Mouse (Mus musculus): Measurements from ENCODE around the gene Mpped1. TPM values are rescaled to one million over a fixed set of nuclear protein-coding genes. Genes with fewer than 3 reads are reported as not detected.

Mpped1 gene
- polyA plus RNA-seq, 1 experiment from 2014 or later = not detected

DNA sequence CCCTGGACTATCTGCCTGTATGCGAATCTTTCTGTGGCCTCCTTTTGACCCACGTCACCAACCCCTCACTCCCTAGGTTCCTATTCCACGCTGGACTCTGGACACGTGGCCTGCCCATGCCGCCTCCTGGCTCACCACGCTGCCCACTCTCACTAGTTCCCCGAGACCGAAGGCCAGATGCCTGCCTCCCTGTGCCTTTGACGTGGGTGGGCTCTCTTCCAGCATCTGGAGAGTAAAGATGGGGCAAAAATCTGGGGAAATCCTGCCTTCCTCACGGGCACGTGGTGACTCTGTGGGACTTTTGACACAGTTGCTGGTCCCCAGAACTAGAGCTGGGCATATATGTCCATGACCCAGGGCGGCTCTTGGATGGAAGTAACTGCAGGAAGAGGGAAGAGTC, 63.2 kb downstream of the Mpped1 start:
- Histone ChIP-seq H3K36me3 (ENCODE audit: inconsistent target) (no peaks in the 10 kb centered on the region), H3K79me2 (ENCODE audit: inconsistent target) (no peaks in the 10 kb centered on the region), H3K4me3 (ENCODE audit: inconsistent target) (no peak overlapping the region), H3K27ac (no peak overlapping the region)
- WGBS (ENCODE audit: missing documents) = 89% methylated on average over 12 of the region's 12 CpGs

- Histone ChIP-seq H3K4me3 (ENCODE audit: inconsistent target) (no peak overlapping the region), H3K36me3 (ENCODE audit: inconsistent target) (no peaks in the 10 kb centered on the region), H3K27ac (no peak overlapping the region), H3K79me2 (ENCODE audit: inconsistent target) (no peaks in the 10 kb centered on the region)
- 59% methylated on average over 20 of the region's 22 CpGs for WGBS (ENCODE audit: missing documents)
These were observed 63.9 kb downstream of the Mpped1 start for GRCm38 (mm10) chr15:83842915-83843789.

DNA sequence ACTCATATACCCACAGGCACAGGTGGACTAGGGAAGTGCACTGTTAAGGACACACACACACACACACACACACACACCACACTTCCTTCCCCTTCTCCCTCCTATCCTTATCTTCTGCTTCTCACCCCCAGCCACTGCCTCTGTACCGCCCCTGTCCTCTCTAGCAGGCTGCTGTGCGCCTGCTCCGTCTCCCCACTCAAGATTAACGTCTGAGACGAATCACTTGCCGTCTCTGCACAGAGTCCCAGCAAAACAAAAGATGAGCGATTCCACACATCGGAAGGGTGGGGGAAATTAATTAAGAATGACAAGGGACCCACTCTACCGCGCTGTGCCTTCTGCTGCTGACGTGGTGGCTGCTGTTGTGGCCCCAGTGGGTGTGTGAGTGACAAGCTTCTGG, 66.5 kb downstream of the Mpped1 start:
- Histone ChIP-seq H3K4me3 (ENCODE audit: inconsistent target) (no peak overlapping the region), H3K36me3 (ENCODE audit: inconsistent target) (no peaks in the 10 kb centered on the region), H3K27ac (no peak overlapping the region), H3K79me2 (ENCODE audit: inconsistent target) (no peaks in the 10 kb centered on the region)
- 52% methylated on average over 11 of the region's 11 CpGs for WGBS (ENCODE audit: missing documents)

- H3K79me2 ChIP-seq (ENCODE audit: inconsistent target) = no peaks in the 10 kb centered on the region
- no peak overlapping the region for H3K4me3 ChIP-seq (ENCODE audit: inconsistent target)
- no peak overlapping the region for H3K27ac ChIP-seq
- WGBS (ENCODE audit: missing documents) = 50% methylated on average over 8 of the region's 8 CpGs
- no peaks in the 10 kb centered on the region for H3K36me3 ChIP-seq (ENCODE audit: inconsistent target)
These were observed 67.3 kb downstream of the Mpped1 start for GRCm38 (mm10) chr15:83846592-83846991.

- Histone ChIP-seq H3K79me2 (ENCODE audit: inconsistent target) (no peaks in the 10 kb centered on the region), H3K4me3 (ENCODE audit: inconsistent target) (no peak overlapping the region), H3K36me3 (ENCODE audit: inconsistent target) (no peaks in the 10 kb centered on the region), H3K27ac (no peak overlapping the region)
- WGBS (ENCODE audit: missing documents) = 74% methylated on average over 4 of the region's 4 CpGs
These were observed 68.2 kb downstream of the Mpped1 start for GRCm38 (mm10) chr15:83847512-83847911.

DNA sequence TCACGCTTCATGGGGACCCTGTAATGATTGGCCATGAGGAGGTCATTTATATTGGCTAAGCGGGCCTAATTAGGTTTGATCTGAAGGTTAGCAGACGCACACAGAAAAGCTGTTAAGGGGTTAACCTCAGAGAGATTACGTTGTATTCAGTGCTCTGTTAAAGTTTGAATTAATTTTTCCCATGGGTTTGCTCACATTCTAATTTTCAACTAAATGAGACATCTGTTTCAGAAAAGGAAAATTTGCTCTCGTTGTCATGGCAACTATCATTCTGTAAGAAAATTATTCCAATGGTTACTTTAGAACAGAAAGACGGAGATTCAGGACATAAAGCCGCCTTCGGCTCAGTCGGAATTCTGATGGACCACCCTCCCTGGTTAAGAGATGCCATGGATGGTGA, 68.9 kb downstream of the Mpped1 start:
- H3K36me3 ChIP-seq (ENCODE audit: inconsistent target) = no peaks in the 10 kb centered on the region
- WGBS (ENCODE audit: missing documents) = 87% methylated on average over 9 of the region's 9 CpGs
- no peaks in the 10 kb centered on the region for H3K79me2 ChIP-seq (ENCODE audit: inconsistent target)
- H3K4me3 ChIP-seq (ENCODE audit: inconsistent target) = no peak overlapping the region
- no peak overlapping the region for H3K27ac ChIP-seq

GRCm38 (mm10) chr15:83853400-83853811, 74.1 kb downstream of the Mpped1 start:
- Histone ChIP-seq H3K79me2 (ENCODE audit: inconsistent target) (no peaks in the 10 kb centered on the region), H3K36me3 (ENCODE audit: inconsistent target) (no peaks in the 10 kb centered on the region), H3K27ac (no peak overlapping the region), H3K4me3 (ENCODE audit: inconsistent target) (no peak overlapping the region)
- WGBS (ENCODE audit: missing documents) = 70% methylated on average over 5 of the region's 5 CpGs

DNA sequence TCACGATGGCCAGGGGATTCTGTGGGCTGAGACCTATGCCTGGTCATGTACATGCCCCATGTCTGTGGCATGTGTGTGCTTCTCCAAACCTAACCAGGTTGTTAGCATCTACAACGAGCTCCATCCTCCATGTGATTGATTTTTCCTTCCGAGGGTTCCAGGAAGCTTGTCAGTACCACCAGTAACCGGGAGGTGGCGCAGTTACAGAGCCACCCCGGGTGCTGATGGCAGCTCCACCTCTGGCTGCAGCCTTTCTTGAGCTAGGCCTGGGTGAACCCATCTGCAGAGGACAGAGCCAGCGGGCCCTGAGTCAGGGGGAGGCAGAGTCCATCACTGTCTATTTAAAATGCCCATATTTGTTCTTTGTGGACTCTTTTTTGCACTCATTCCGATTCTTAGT, 77.9 kb downstream of the Mpped1 start:
- 21% methylated on average over 6 of the region's 8 CpGs for WGBS (ENCODE audit: missing documents)
- Histone ChIP-seq H3K79me2 (ENCODE audit: inconsistent target) (no peaks in the 10 kb centered on the region), H3K27ac (no peak overlapping the region), H3K36me3 (ENCODE audit: inconsistent target) (no peaks in the 10 kb centered on the region), H3K4me3 (ENCODE audit: inconsistent target) (no peak overlapping the region)

DNA sequence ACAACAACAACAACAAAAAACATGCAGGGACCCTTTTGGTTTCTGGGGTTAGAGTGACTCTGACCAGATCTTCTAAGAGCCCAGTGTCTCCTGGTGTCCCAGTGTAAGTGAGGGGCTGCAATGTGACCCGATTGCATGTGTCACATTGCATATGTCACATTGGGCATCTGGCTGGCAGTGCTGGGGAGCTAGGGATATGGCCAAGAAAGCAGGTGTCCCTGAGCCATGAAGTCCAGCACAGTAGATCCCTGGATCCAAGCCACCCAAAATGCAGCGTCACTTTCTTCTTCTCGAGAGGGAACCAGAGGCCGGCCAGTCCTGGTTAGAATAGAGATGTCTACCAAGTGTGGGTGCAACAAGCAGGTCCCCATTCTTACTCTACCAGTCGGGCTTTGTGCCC, 86.4 kb downstream of the Mpped1 start:
- Histone ChIP-seq H3K36me3 (ENCODE audit: inconsistent target) (no peaks in the 10 kb centered on the region), H3K27ac (no peak overlapping the region), H3K79me2 (ENCODE audit: inconsistent target) (no peaks in the 10 kb centered on the region), H3K4me3 (ENCODE audit: inconsistent target) (no peak overlapping the region)
- 82% methylated on average over 5 of the region's 5 CpGs for WGBS (ENCODE audit: missing documents)

- WGBS (ENCODE audit: missing documents) = 15% methylated on average over 17 of the region's 17 CpGs
- H3K4me3 ChIP-seq (ENCODE audit: inconsistent target) = no peak overlapping the region
- no peaks in the 10 kb centered on the region for H3K36me3 ChIP-seq (ENCODE audit: inconsistent target)
- no peak overlapping the region for H3K27ac ChIP-seq
- no peaks in the 10 kb centered on the region for H3K79me2 ChIP-seq (ENCODE audit: inconsistent target)
These were observed 91.7 kb downstream of the Mpped1 start for GRCm38 (mm10) chr15:83870936-83871335.

- 53% methylated on average over 11 of the region's 11 CpGs for WGBS (ENCODE audit: missing documents)
- Histone ChIP-seq H3K36me3 (ENCODE audit: inconsistent target) (no peaks in the 10 kb centered on the region), H3K79me2 (ENCODE audit: inconsistent target) (no peaks in the 10 kb centered on the region), H3K4me3 (ENCODE audit: inconsistent target) (no peak overlapping the region), H3K27ac (no peak overlapping the region)
These were observed 98.0 kb downstream of the Mpped1 start for GRCm38 (mm10) chr15:83877155-83877866.

DNA sequence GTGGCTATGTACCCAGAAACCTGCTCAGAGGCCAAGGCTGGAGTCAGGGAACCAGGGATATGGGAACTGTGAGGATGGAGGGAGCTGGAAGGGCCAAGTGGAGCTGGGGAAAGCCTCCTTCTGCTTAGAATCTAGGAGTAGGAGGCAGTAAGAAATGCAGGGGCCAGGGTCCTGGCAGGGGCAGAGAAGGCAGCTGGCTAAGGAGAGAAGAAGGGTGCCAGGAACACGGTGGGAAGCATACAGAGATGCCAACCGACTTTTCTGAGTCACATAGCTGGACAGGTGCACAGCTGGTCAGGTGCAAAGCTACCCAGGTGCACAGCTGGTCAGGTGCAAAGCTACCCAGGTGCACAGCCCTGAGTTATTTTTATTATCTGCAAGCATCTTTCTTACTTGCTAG, 98.6 kb downstream of the Mpped1 start:
- H3K27ac ChIP-seq = no peak overlapping the region
- H3K36me3 ChIP-seq (ENCODE audit: inconsistent target) = no peaks in the 10 kb centered on the region
- no peaks in the 10 kb centered on the region for H3K79me2 ChIP-seq (ENCODE audit: inconsistent target)
- H3K4me3 ChIP-seq (ENCODE audit: inconsistent target) = no peak overlapping the region
- WGBS (ENCODE audit: missing documents) = 79% methylated on average over 2 of the region's 2 CpGs

DNA sequence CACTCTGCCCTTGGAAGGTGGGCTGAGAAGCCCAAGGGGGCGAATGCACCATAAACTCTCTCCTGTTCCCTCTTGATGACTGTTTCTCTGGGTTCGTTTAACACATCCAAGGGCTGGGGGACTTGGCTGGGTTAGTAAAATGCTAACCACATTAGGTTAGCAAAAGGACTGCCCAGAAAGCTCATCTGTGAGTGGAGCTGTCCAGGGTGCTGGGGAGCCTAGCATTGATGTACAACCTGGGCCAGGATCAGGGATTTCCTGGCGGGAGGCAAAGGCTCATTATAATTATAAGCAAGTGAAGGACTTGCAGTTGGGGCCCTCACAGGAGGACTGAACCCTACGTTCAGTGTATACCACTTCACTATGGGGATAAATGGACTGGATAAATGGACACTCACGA, 100.6 kb downstream of the Mpped1 start:
- no peaks in the 10 kb centered on the region for H3K36me3 ChIP-seq (ENCODE audit: inconsistent target)
- H3K79me2 ChIP-seq (ENCODE audit: inconsistent target) = no peaks in the 10 kb centered on the region
- no peak overlapping the region for H3K4me3 ChIP-seq (ENCODE audit: inconsistent target)
- 23% methylated on average over 5 of the region's 5 CpGs for WGBS (ENCODE audit: missing documents)
- no peak overlapping the region for H3K27ac ChIP-seq

DNA sequence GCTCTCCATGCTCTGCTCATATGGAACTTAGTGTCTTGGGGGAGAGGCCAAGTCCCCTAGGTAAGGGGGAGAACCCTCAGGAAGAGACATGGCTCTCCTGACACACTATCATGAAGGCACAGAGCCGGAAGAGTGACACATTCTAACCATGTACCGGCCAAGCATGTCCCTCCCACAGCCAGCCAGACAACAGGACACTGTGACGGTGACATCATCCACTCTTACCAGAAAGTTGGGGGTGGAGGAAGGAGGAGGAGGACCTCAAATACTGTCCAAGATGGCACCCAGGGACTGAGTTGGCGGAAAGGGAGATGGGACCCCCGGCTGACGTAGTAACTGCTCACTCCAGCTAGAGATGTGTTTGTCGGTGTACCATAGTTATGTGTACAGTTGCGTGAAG, 104.6 kb downstream of the Mpped1 start:
- no peak overlapping the region for H3K4me3 ChIP-seq (ENCODE audit: inconsistent target)
- H3K27ac ChIP-seq = no peak overlapping the region
- no peaks in the 10 kb centered on the region for H3K36me3 ChIP-seq (ENCODE audit: inconsistent target)
- 88% methylated on average over 8 of the region's 8 CpGs for WGBS (ENCODE audit: missing documents)
- no peaks in the 10 kb centered on the region for H3K79me2 ChIP-seq (ENCODE audit: inconsistent target)

DNA sequence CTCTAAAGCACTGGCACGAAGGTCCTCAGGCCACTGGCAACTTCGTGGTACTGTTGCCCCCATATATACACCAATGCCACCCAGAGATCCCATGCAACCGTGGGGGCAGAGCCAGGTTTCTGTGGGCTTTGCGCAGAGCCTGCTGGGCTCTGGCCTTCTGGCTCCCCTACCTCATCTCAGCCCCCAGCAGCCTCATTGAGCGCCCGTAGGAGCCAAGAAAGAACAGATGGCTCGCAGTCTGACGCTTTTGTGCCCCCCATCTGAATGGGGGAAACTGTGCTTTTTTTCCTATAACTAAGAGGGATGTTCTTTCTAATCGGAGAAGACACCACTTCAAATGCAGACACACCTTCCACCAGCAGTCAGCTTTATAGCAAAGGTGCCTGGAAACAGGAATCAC, 105.0 kb downstream of the Mpped1 start:
- 88% methylated on average over 9 of the region's 9 CpGs for WGBS (ENCODE audit: missing documents)
- Histone ChIP-seq H3K36me3 (ENCODE audit: inconsistent target) (no peaks in the 10 kb centered on the region), H3K4me3 (ENCODE audit: inconsistent target) (no peak overlapping the region), H3K79me2 (ENCODE audit: inconsistent target) (no peaks in the 10 kb centered on the region), H3K27ac (no peak overlapping the region)
